Mouse (Mus musculus) kidney, embryonic 14.5 days (tissue): ENCODE data around the gene Fpr3. TPM values are rescaled to one million over a fixed set of nuclear protein-coding genes. Genes with fewer than 3 reads are reported as not detected.
A peak's percentile ranks its signal among the peaks of the same experiment; 100 is the strongest.
"Not testable (repeated sequence)": the region's sequence is repeated elsewhere in the genome, so short reads cannot be mapped to it uniquely, and the experiment has no call there.

ENCODE experiments used
- ATAC-seq: fragments of 200-750 bp; cut with Nextera tagmentation; 2 replicates; pipeline ENCODE4 v1.8.0; 2017; ENCODE audit warnings: moderate number of reproducible peaks, mild to moderate bottlenecking, moderate TSS enrichment, moderate library complexity; ENCODE audit not compliant: low FRiP score, low TSS enrichment
- H3K27ac ChIP-seq: fragments of 300-500 bp; sonication (generic); 2 replicates; pipeline ENCODE4 v1.5.1; 2014; ENCODE audit warnings: low read depth, mild to moderate bottlenecking, low read length, moderate library complexity, mixed read lengths
- H3K27me3 ChIP-seq: fragments of 300-500 bp; sonication (generic); 2 replicates; pipeline ENCODE4 v1.6.1; 2014; ENCODE audit warnings: mild to moderate bottlenecking, low read length; ENCODE audit not compliant: control insufficient read depth, insufficient read depth
- H3K36me3 ChIP-seq: fragments of 300-500 bp; sonication (generic); 2 replicates; pipeline ENCODE4 v1.6.1; 2014; ENCODE audit warnings: low read length, mixed read lengths; ENCODE audit not compliant: control insufficient read depth, insufficient read depth
- H3K4me1 ChIP-seq: fragments of 300-500 bp; sonication (generic); 2 replicates; pipeline ENCODE4 v1.6.1; 2014; ENCODE audit warnings: low read length, mixed read lengths; ENCODE audit not compliant: control insufficient read depth, insufficient read depth
- H3K4me2 ChIP-seq: fragments of 300-500 bp; sonication (generic); replicated peaks from 2 replicates; pipeline ENCODE4 v1.6.1; 2014; ENCODE audit warnings: low read depth, mild to moderate bottlenecking, low read length
- H3K4me3 ChIP-seq: fragments of 300-500 bp; sonication (generic); 2 replicates; pipeline ENCODE4 v1.5.1; 2014; ENCODE audit warnings: mild to moderate bottlenecking, low read length
- H3K9ac ChIP-seq: fragments of 300-500 bp; sonication (generic); 2 replicates; pipeline ENCODE4 v1.6.1; 2014; ENCODE audit warnings: low read depth, mild to moderate bottlenecking, low read length, moderate library complexity
- H3K9me3 ChIP-seq: fragments of 300-500 bp; sonication (generic); 2 replicates; pipeline ENCODE4 v1.6.1; 2016; ENCODE audit warnings: low read length; ENCODE audit not compliant: control insufficient read depth
- WGBS: fragments of 180-500 bp; shearing (Covaris S2); extraction: QIAGEN DNeasy Blood & Tissue Kit; methylation state at CpG from one replicate; pipeline ENCODE4 v1.1.7; 2014; 5-methylcytosine and 5-hydroxymethylcytosine counted together
- polyA plus RNA-seq: library from polyadenylated mRNA; unstranded; fragments of >200 nt; fragmentation: Nextera tagmentation; extraction: Ambion mirVana; gene quantifications from 2 replicates; pipeline ENCODE4 v1.2.1, GENCODE M21; 2014

Fpr3 gene
- polyA plus RNA-seq, 1 experiment from 2014 or later = not detected

- peak; percentile 100 for ATAC-seq
- Histone ChIP-seq H3K36me3 (no peaks in the 10 kb centered on the region), H3K4me1 (no peaks in the 10 kb centered on the region), H3K4me2 (peak overlapping the region; percentile 69), H3K4me3 (peak overlapping the region; percentile 50), H3K27ac (no peak overlapping the region), H3K9ac (peak overlapping the region; percentile 57), H3K27me3 (no peaks in the 10 kb centered on the region), H3K9me3 (no peaks in the 10 kb centered on the region)
- 17% methylated on average over 51 of the region's 51 CpGs for WGBS
Measured at GRCm38 (mm10) chr17:17909636-17910421, 22.2 kb downstream of the Fpr3 start.

- not testable (repeated sequence) for H3K9ac ChIP-seq, H3K27me3 ChIP-seq, H3K9me3 ChIP-seq, H3K4me2 ChIP-seq, ATAC-seq, H3K36me3 ChIP-seq, H3K4me3 ChIP-seq, H3K4me1 ChIP-seq, H3K27ac ChIP-seq
- WGBS = 86% methylated on average over 8 of the region's 8 CpGs
Measured at GRCm38 (mm10) chr17:17912618-17913017, 25.0 kb downstream of the Fpr3 start.

GRCm38 (mm10) chr17:17917376-17917775 lies 29.7 kb downstream of the Fpr3 start:
- ATAC-seq = no peak
- Histone ChIP-seq H3K9me3 (no peaks in the 10 kb centered on the region), H3K4me2 (no peak overlapping the region), H3K9ac (no peak overlapping the region), H3K4me1 (no peaks in the 10 kb centered on the region), H3K27ac (no peak overlapping the region), H3K36me3 (no peaks in the 10 kb centered on the region), H3K4me3 (no peak overlapping the region), H3K27me3 (no peaks in the 10 kb centered on the region)
- WGBS = 95% methylated on average over 1 of the region's 1 CpGs

- no peak for ATAC-seq
- no peak overlapping the region for H3K27ac ChIP-seq
- H3K4me3 ChIP-seq = no peak overlapping the region
- H3K4me1 ChIP-seq = no peaks in the 10 kb centered on the region
- no peak overlapping the region for H3K9ac ChIP-seq
- H3K36me3 ChIP-seq = no peaks in the 10 kb centered on the region
- no peaks in the 10 kb centered on the region for H3K27me3 ChIP-seq
- H3K4me2 ChIP-seq = no peak overlapping the region
- H3K9me3 ChIP-seq = no peaks in the 10 kb centered on the region
Measured at GRCm38 (mm10) chr17:17917782-17918181, 30.1 kb downstream of the Fpr3 start.

- 5% methylated on average over 1 of the region's 1 CpGs for WGBS
- ATAC-seq = no peak
Measured at GRCm38 (mm10) chr17:17973443-17973842, 85.8 kb downstream of the Fpr3 start.

GRCm38 (mm10) chr17:17981232-17981631 lies 93.6 kb downstream of the Fpr3 start:
- not testable (repeated sequence) for H3K36me3 ChIP-seq, H3K9me3 ChIP-seq, H3K27ac ChIP-seq, H3K9ac ChIP-seq, H3K4me2 ChIP-seq, H3K4me3 ChIP-seq, H3K27me3 ChIP-seq, H3K4me1 ChIP-seq, ATAC-seq
- WGBS = 76% methylated on average over 2 of the region's 2 CpGs

More at GRCm38 (mm10) chr17:17973443-17973842, 85.8 kb downstream of the Fpr3 start:
- Histone ChIP-seq H3K4me3 (no peak overlapping the region), H3K27ac (no peak overlapping the region), H3K27me3 (no peaks in the 10 kb centered on the region), H3K4me1 (no peaks in the 10 kb centered on the region), H3K9ac (no peak overlapping the region), H3K4me2 (no peak overlapping the region), H3K9me3 (no peaks in the 10 kb centered on the region), H3K36me3 (no peaks in the 10 kb centered on the region)

- 93% methylated on average over 1 of the region's 1 CpGs for WGBS
- Histone ChIP-seq H3K9ac (no peak overlapping the region), H3K9me3 (no peaks in the 10 kb centered on the region), H3K4me2 (no peak overlapping the region), H3K27ac (no peak overlapping the region), H3K27me3 (no peaks in the 10 kb centered on the region), H3K4me1 (no peaks in the 10 kb centered on the region), H3K4me3 (no peak overlapping the region), H3K36me3 (no peaks in the 10 kb centered on the region)
- ATAC-seq = no peak
Measured at GRCm38 (mm10) chr17:18004752-18005151, 117.1 kb downstream of the Fpr3 start.

Other genes starting within 250 kb of the Fpr3 start
- gene Vmn2r90, start 184.1 kb upstream of the Fpr3 start, polyA plus RNA-seq = not detected in 2 replicates
- 22.9 and 32.8 TPM in 2 replicates for gene Spaca6, start 60.7 kb upstream of the Fpr3 start, polyA plus RNA-seq
- 1.1 and 1.6 TPM in 2 replicates for gene Has1, start 32.6 kb upstream of the Fpr3 start, polyA plus RNA-seq
- gene Fpr1, start 3.9 kb upstream of the Fpr3 start, polyA plus RNA-seq = 0.16 TPM in 1 of 2 replicates, not detected in the other
- 0.23 and 0.34 TPM in 2 replicates for gene Fpr2, start within 50 bp of the Fpr3 start, polyA plus RNA-seq
- not detected in 2 replicates for gene Fpr-rs4, start 133.9 kb downstream of the Fpr3 start, polyA plus RNA-seq
- gene Vmn2r124, start 161.6 kb downstream of the Fpr3 start, polyA plus RNA-seq = not detected in 2 replicates
- not detected in 2 replicates for gene Vmn2r91, start 197.2 kb downstream of the Fpr3 start, polyA plus RNA-seq